Mouse (Mus musculus) lung, postnatal 0 days (tissue): ENCODE measurements around the gene Gatad2a.

Experiments
- CTCF ChIP-seq: IDR thresholded peaks from 2 replicates; pipeline ENCODE4 v1.5.1; 2016; ENCODE audit warnings: antibody characterized with exemption, mild to moderate bottlenecking
- EP300 ChIP-seq: IDR thresholded peaks from 2 replicates; pipeline ENCODE4 v1.6.1; 2016; ENCODE audit warnings: antibody characterized with exemption, mild to moderate bottlenecking, control low read depth

- TF ChIP-seq CTCF (peak; percentile 20), EP300 (no peak)
Observed at GRCm38 (mm10) chr8:69902163-69903062, 93.8 kb downstream of the Gatad2a start, which contains the start of the genes Tssk6, Ndufa13 and Yjefn3.
